Mouse (Mus musculus): ENCODE data around the gene Gpr183.

Gpr183 gene

GRCm38 (mm10) chr14:121929243-121929951 is 35.6 kb downstream of the Gpr183 start:
- no peak for DNase-seq

GRCm38 (mm10) chr14:121928375-121929137 is 36.4 kb downstream of the Gpr183 start:
- peak; percentile 42 to 58 for DNase-seq

- no peak for DNase-seq
These were observed 37.5 kb downstream of the Gpr183 start for GRCm38 (mm10) chr14:121927451-121927850.

- no peak for DNase-seq
These were observed 38.1 kb downstream of the Gpr183 start for GRCm38 (mm10) chr14:121926901-121927300.

GRCm38 (mm10) chr14:121924876-121925275 is 40.1 kb downstream of the Gpr183 start:
- DNase-seq: no peak

GRCm38 (mm10) chr14:121922731-121923130 is 42.3 kb downstream of the Gpr183 start:
- DNase-seq: no peak

- DNase-seq: no peak
These were observed 43.0 kb downstream of the Gpr183 start for GRCm38 (mm10) chr14:121922016-121922415.

GRCm38 (mm10) chr14:121920511-121921124 is 44.4 kb downstream of the Gpr183 start:
- DNase-seq: peak; percentile 17 to 22

- peak; percentile 25 to 30 for DNase-seq
These were observed 45.2 kb downstream of the Gpr183 start for GRCm38 (mm10) chr14:121919752-121920151.

GRCm38 (mm10) chr14:121918266-121918665 is 46.7 kb downstream of the Gpr183 start:
- no peak for DNase-seq

GRCm38 (mm10) chr14:121916311-121917094 is 48.5 kb downstream of the Gpr183 start:
- no peak for DNase-seq

GRCm38 (mm10) chr14:121915621-121916020 is 49.4 kb downstream of the Gpr183 start, which contains the start of gene Gpr18:
TSS of gene Gpr18 (minus strand) at chr14:121915781.
- no peak for DNase-seq

- DNase-seq: no peak
These were observed 49.9 kb downstream of the Gpr183 start for GRCm38 (mm10) chr14:121915143-121915542.

GRCm38 (mm10) chr14:121912501-121912900 is 52.5 kb downstream of the Gpr183 start:
- no peak for DNase-seq

GRCm38 (mm10) chr14:121909868-121910267 is 55.1 kb downstream of the Gpr183 start:
- DNase-seq: no peak

GRCm38 (mm10) chr14:121906992-121907681 is 57.9 kb downstream of the Gpr183 start:
- DNase-seq: no peak

GRCm38 (mm10) chr14:121906341-121906991 is 58.5 kb downstream of the Gpr183 start:
- no peak for DNase-seq

GRCm38 (mm10) chr14:121904754-121905153 is 60.2 kb downstream of the Gpr183 start:
- DNase-seq: no peak

- DNase-seq: no peak
These were observed 61.6 kb downstream of the Gpr183 start for GRCm38 (mm10) chr14:121903381-121903876.

Data from cerebellum, adult 18-20 months (tissue).